Mouse (Mus musculus) monocyte, adult 2 months (primary cell): ENCODE measurements around the gene Gm47955.
"Not testable (repeated sequence)": the region's sequence is repeated elsewhere in the genome, so short reads cannot be mapped to it uniquely, and the experiment has no call there.

Experiments used
- DNase-seq, 2 experiments: peaks; one replicate each; pipeline ENCODE4 v3.0.0; 2022; ENCODE audit warnings: low spot score in 2 of 2, low read depth in 1 of 2

Gene Gm47955

DNA sequence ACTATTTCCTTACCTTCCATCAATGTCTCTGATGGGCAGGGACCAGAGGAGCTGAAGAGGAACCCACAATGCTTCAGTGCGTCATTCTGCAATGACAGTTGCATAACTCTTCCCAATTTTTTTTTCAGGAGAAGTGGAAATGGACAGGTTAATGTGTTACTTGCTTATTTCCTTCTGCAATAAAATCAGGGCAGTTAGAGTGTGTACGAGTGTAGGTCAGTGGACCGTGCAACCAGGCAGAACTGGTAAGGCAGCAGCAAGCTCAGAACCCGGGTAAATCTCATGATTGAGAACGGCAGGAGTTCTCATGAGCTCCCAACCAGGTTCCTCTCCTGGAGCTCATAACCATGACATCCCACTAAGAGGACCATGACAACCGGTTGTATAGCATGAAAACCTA is 32.0 kb downstream of the Gm47955 start:
- DNase-seq: no peak

GRCm38 (mm10) chr1:82993947-82994346 is 33.9 kb downstream of the Gm47955 start:
- no peak for DNase-seq

DNA sequence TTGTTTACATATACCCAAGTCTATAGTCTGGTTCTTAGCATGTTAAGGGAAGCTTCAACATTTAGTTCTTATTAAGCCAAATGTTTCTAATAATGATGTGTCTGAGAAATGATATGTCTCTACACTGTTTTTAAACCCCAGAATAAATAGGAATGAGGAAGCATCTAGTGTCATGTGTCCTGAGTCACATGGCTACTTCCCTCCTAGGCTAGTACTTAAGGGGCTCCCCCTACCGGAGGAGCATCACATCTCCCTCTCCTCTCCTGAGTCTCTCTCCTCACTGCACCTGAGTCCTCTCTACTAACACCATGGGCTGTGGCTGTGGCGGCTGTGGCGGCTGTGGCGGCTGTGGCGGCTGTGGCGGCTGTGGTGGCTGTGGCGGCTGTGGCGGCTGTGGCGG is 40.2 kb downstream of the Gm47955 start, which contains the start of gene Gm47959:
Gene Gm47959, plus strand, starts transcription at position 243 of the 400 bp plus-strand sequence.
- not testable (repeated sequence) for DNase-seq

DNA sequence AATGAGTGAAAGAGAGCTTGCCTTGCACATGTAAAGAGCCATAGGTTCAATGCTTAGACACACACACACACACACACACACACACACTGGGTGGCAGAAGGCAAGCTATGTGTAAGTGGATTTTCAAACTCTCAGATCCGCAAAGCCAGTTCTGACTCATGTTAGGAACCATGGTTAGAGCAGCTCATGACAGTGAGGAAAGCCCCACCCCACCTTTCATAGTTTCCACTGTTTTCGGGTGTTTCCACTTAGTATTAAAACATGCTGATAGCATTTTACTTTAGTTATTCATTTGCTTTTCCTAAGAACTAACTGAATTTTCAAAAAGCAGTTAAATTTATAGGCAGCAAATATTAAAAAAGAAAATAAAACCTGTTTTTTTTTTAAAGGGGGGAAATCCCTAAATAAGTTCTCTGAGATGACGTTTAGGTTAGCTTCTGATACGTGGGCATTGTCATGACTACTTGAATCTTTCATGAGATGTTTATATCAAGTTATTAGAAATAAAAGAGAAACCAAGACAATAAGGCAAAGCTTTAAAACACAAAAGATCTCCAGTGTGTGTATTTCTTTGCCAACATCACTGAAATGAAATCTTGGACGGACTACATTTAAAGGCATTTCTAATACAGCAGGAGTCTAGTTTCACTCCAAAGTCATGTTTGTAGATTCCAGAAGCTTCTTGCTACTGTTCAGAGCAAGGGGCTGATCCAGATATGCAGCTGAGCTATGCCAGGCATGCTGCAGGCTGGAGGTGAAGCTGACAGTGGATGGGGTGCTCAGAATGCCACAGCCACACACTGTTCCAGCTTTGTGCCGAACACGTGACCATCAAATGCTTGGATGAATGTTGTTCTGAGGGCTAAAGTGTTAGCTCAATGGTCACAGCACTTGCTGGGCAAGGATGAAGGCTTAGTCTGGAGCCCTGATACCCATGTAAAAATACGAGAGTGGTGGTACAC is 46.4 kb downstream of the Gm47955 start:
- no peak for DNase-seq

DNA sequence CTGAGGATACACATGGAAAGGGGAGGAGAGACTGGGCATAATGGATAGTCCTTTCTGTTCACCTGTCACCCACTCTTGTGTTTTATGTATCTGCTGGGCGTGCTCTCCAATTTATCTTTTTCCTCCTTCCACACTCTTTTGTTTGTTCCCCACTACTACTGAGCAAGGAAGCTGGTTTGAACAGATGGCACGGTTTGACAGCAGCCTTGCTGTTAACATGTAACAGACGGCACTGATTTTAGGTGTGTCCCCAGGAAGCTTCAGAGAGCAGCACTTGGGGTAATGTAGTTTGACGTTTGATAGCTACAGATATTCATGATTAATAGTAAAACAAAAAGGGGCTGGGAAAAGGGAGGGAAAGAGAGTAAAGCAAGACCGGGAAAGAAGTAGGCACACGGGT is 47.4 kb downstream of the Gm47955 start:
- DNase-seq: no peak
